In genomic region chr4:34560971-34561370, GRCm38 (mm10) we compare ENCODE assay signal across 8 mouse cellular contexts. TPM values are rescaled to one million over a fixed set of nuclear protein-coding genes. Genes with fewer than 3 reads are reported as not detected.
DNase-seq lines count a peak whose midpoint lies in the region; ATAC-seq and TF ChIP-seq lines count a peak whose summit lies in the region.

No protein-coding gene starts in this region.

- no peaks in the 10 kb centered on the region for H3K36me3 ChIP-seq in hindbrain, postnatal 0 days (ENCODE audit: insufficient read depth, low read length)
- peaks cover 8% of the 10 kb centered on the region; the same call in 1 of the 2 replicates for H3K36me3 ChIP-seq in hindbrain, embryonic 12.5 days
- no peaks in the 10 kb centered on the region for H3K36me3 ChIP-seq in stomach, postnatal 0 days (ENCODE audit: control insufficient read depth, insufficient read depth, low read length)

- peak; percentile 67 for TF ChIP-seq CTCF in hindbrain, postnatal 0 days (IDR thresholded peaks at IDR 0.05; ENCODE audit: low read depth)
- peak; percentile 74 for TF ChIP-seq CTCF in stomach, postnatal 0 days (IDR thresholded peaks at IDR 0.05; ENCODE audit: low read depth)

- peaks cover 15% of the 10 kb centered on the region; the same call in 1 of the 2 replicates for H3K4me1 ChIP-seq in hindbrain, postnatal 0 days (ENCODE audit: insufficient read depth, low read length)
- H3K4me1 ChIP-seq in hindbrain, embryonic 12.5 days = peaks cover 9% of the 10 kb centered on the region
- 0 out of 2 replicates have a peak, but pooled peaks cover 4% of the 10 kb centered on the region for H3K4me1 ChIP-seq in stomach, postnatal 0 days (replicated peaks; ENCODE audit: control insufficient read depth, insufficient read depth)

- H3K9me3 ChIP-seq in hindbrain, postnatal 0 days (ENCODE audit: low read length) = no peaks in the 10 kb centered on the region
- H3K9me3 ChIP-seq in hindbrain, embryonic 12.5 days (replicated peaks) = no peaks in the 10 kb centered on the region
- no peaks in the 10 kb centered on the region for H3K9me3 ChIP-seq in stomach, postnatal 0 days (ENCODE audit: control insufficient read depth, low read length)

- no peak overlapping the region for H3K4me3 ChIP-seq in hindbrain, postnatal 0 days (ENCODE audit: low read length)
- no peak overlapping the region for H3K4me3 ChIP-seq in hindbrain, embryonic 12.5 days
- no peak overlapping the region for H3K4me3 ChIP-seq in stomach, postnatal 0 days (ENCODE audit: low read depth, low read length)

- ATAC-seq in hindbrain, postnatal 0 days = 0 out of 2 replicates have a peak, but pooled peaks have one; percentile 69
- ATAC-seq in hindbrain, embryonic 12.5 days (ENCODE audit: low FRiP score) = no peak
- peak; percentile 94 for ATAC-seq in granulocyte monocyte progenitor cell, adult 5-6 weeks (replicated peaks; ENCODE audit: poor library complexity, severe bottlenecking)
- no peak for ATAC-seq in stomach, postnatal 0 days (ENCODE audit: low FRiP score, low TSS enrichment)

- H3K4me2 ChIP-seq in hindbrain, postnatal 0 days (ENCODE audit: low read depth, low read length) = no peak overlapping the region
- H3K4me2 ChIP-seq in hindbrain, embryonic 12.5 days (replicated peaks) = no peak overlapping the region
- no peak overlapping the region for H3K4me2 ChIP-seq in stomach, postnatal 0 days (replicated peaks; ENCODE audit: low read depth)

- DNase-seq in hindbrain, postnatal 0 days (ENCODE audit: low spot score) = peak; percentile 68
- DNase-seq in R1 (ENCODE audit: low read depth, low spot score) = peak; percentile 89
- DNase-seq in lung, postnatal 10 days = peak; percentile 37
- peak; percentile 53 for DNase-seq in stomach, postnatal 0 days (ENCODE audit: low spot score)
- DNase-seq in urinary bladder, adult 2 months (ENCODE audit: low spot score) = no peak
- no peak for DNase-seq in adipocyte (ENCODE audit: low spot score)

- no peak overlapping the region for H3K9ac ChIP-seq in hindbrain, postnatal 0 days (replicated peaks; ENCODE audit: low read length)
- no peak overlapping the region for H3K9ac ChIP-seq in hindbrain, embryonic 12.5 days
- no peak overlapping the region for H3K9ac ChIP-seq in stomach, postnatal 0 days (ENCODE audit: low read length)

- no peak overlapping the region for H3K27ac ChIP-seq in hindbrain, postnatal 0 days
- no peak overlapping the region for H3K27ac ChIP-seq in hindbrain, embryonic 12.5 days
- no peak overlapping the region for H3K27ac ChIP-seq in stomach, postnatal 0 days (replicated peaks)

- TF ChIP-seq EP300 in stomach, postnatal 0 days (optimal IDR thresholded peaks at IDR 0.05) = no peak

- no peaks in the 10 kb centered on the region for H3K27me3 ChIP-seq in hindbrain, postnatal 0 days (ENCODE audit: insufficient read depth, low read length)
- H3K27me3 ChIP-seq in hindbrain, embryonic 12.5 days = no peaks in the 10 kb centered on the region
- H3K27me3 ChIP-seq in stomach, postnatal 0 days (ENCODE audit: control insufficient read depth, insufficient read depth, low read length) = no peaks in the 10 kb centered on the region

- WGBS in hindbrain, postnatal 0 days = 49% methylated on average over 4 of the region's 4 CpGs
- WGBS in hindbrain, embryonic 12.5 days = 56% methylated on average over 4 of the region's 4 CpGs
- WGBS in stomach, postnatal 0 days = 58% methylated on average over 4 of the region's 4 CpGs

RNA-seq across cellular contexts. Expression of gene Akirin2, which starts 10.2 kb away (rescaled TPM):
- total RNA-seq in hindbrain, postnatal 0 days (2014; rRNA removed) = 75.7 and 82.1 TPM in 2 replicates
- 77.5 and 82.5 TPM in 2 replicates for polyA plus RNA-seq in hindbrain, postnatal 0 days (2015; fragmentation: Nextera tagmentation; extraction: Ambion mirVana)
- 139 and 147 TPM in 2 replicates for polyA plus RNA-seq in hindbrain, embryonic 12.5 days (2016; fragmentation: Nextera tagmentation; extraction: Ambion mirVana)
- total RNA-seq in granulocyte monocyte progenitor cell, adult 5-6 weeks (2014; fragmentation: Nextera tagmentation) = 22.0 and 37.7 TPM in 2 replicates
- 40.0 and 46.0 TPM in 2 replicates for total RNA-seq in granulocyte monocyte progenitor cell, adult 5-6 weeks (2017)
- 31.8 and 33.1 TPM in 2 replicates for polyA plus RNA-seq in stomach, postnatal 0 days (2015; fragmentation: Nextera tagmentation; extraction: Ambion mirVana)
- polyA plus RNA-seq in urinary bladder, adult 2 months (2012; rRNA removed) = 50.6 and 55.6 TPM in 2 replicates

RNA-seq across cellular contexts. Expression of gene Orc3, which starts 53.8 kb away (rescaled TPM):
- total RNA-seq in hindbrain, postnatal 0 days (2014; rRNA removed) = 68.0 and 68.9 TPM in 2 replicates
- polyA plus RNA-seq in hindbrain, postnatal 0 days (2015; fragmentation: Nextera tagmentation; extraction: Ambion mirVana) = 61.8 and 61.9 TPM in 2 replicates
- 104 and 113 TPM in 2 replicates for polyA plus RNA-seq in hindbrain, embryonic 12.5 days (2016; fragmentation: Nextera tagmentation; extraction: Ambion mirVana)
- total RNA-seq in granulocyte monocyte progenitor cell, adult 5-6 weeks (2014; fragmentation: Nextera tagmentation) = 114 and 131 TPM in 2 replicates
- total RNA-seq in granulocyte monocyte progenitor cell, adult 5-6 weeks (2017) = 117 and 151 TPM in 2 replicates
- polyA plus RNA-seq in stomach, postnatal 0 days (2015; fragmentation: Nextera tagmentation; extraction: Ambion mirVana) = 29.4 TPM in 2 replicates
- polyA plus RNA-seq in urinary bladder, adult 2 months (2012; rRNA removed) = 34.3 and 35.3 TPM in 2 replicates

RNA-seq across cellular contexts. Expression of gene Rars2, which starts 53.8 kb away (rescaled TPM):
- 11.0 and 16.8 TPM in 2 replicates for total RNA-seq in hindbrain, postnatal 0 days (2014; rRNA removed)
- polyA plus RNA-seq in hindbrain, postnatal 0 days (2015; fragmentation: Nextera tagmentation; extraction: Ambion mirVana) = 45.8 and 46.5 TPM in 2 replicates
- 72.2 and 72.7 TPM in 2 replicates for polyA plus RNA-seq in hindbrain, embryonic 12.5 days (2016; fragmentation: Nextera tagmentation; extraction: Ambion mirVana)
- total RNA-seq in granulocyte monocyte progenitor cell, adult 5-6 weeks (2014; fragmentation: Nextera tagmentation) = 34.4 and 35.5 TPM in 2 replicates
- total RNA-seq in granulocyte monocyte progenitor cell, adult 5-6 weeks (2017) = 43.3 and 43.4 TPM in 2 replicates
- polyA plus RNA-seq in stomach, postnatal 0 days (2015; fragmentation: Nextera tagmentation; extraction: Ambion mirVana) = 41.4 and 43.8 TPM in 2 replicates
- polyA plus RNA-seq in urinary bladder, adult 2 months (2012; rRNA removed) = 27.7 and 34.6 TPM in 2 replicates

Comparison
In these comparisons a context has a peak if more than half of its experiments do, and no peak if none do; other contexts are left out.
1. ATAC-seq: peak in hindbrain, postnatal 0 days (single experiment) and granulocyte monocyte progenitor cell, adult 5-6 weeks (single experiment); none in hindbrain, embryonic 12.5 days (single experiment) and stomach, postnatal 0 days (single experiment).
2. DNase-seq: peak in hindbrain, postnatal 0 days (single experiment), R1 (single experiment), lung, postnatal 10 days (single experiment) and stomach, postnatal 0 days (single experiment); none in urinary bladder, adult 2 months (single experiment) and adipocyte (single experiment).